Mouse (Mus musculus) cerebellum, adult 18-20 months (tissue): ENCODE results near the gene Itga9.

Experiments
- DNase-seq, 2 experiments: peaks; one replicate each; pipeline ENCODE4 v3.0.0; 2021

The Itga9 gene

DNA sequence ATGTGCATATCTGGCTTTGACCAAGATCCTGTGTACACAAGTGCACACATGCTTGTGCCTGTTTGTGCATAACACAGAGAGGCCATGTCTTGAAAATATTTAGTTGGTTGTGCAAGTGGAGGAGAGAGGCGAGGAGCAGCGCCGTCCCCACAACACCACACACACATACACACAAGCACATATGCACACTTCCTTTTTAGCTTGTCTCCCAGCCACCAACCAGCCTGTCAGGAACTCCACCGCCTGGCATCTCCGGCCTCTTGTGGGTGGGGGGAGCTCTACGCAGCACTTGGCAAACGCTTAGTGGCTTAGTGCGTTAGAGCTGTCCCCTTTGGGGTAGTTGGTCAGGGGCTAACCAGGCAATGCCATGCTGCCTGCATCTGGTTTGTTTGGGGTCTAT lies 321.0 kb downstream of the Itga9 start:
- DNase-seq: peak in 1 of 2 experiments; percentile 16

- no peak for DNase-seq
These were observed 321.5 kb downstream of the Itga9 start for GRCm38 (mm10) chr9:118928007-118928406.

GRCm38 (mm10) chr9:118928656-118929055 lies 322.2 kb downstream of the Itga9 start:
- DNase-seq: no peak

GRCm38 (mm10) chr9:118930611-118931010 lies 324.1 kb downstream of the Itga9 start:
- DNase-seq: no peak

- no peak for DNase-seq
These were observed 327.3 kb downstream of the Itga9 start for GRCm38 (mm10) chr9:118933800-118934199.

DNA sequence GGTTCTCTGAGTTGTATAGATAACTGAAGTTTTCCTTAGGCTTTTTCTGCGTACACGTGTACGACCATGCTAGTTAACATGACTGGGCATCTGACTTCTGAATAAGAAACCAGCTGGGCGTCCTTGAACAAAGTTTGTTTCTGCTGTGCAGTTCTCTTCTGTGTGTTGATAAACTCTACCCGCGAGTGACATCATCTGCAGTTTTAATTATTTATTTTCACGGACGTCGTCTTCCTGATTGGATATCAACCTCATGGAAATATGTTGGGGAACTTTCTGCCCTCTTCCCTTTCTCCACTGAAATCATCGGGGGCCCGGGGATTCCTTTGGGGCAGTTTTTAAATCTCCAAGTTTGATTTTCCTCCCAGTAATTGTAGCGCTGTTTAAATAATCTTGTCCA lies 327.8 kb downstream of the Itga9 start:
- DNase-seq: no peak

DNA sequence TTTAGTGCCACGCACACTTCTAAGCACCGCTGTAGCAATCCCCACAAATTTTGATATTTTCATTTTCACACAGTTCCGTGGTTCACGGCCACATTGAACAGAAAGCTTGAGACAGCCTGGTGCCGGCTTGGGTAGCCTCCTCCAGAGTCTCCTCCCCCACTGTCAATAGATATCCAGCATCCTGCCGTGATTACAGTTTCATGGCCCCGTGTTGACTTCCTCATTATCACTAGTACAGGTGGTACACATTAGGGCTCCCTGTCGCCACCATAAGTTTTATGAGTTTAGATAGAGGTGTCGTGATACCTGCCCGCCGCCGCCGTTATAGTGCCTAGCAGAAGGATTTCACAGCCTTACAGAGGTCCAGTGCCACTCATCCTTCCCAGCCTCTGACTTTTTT lies 328.6 kb downstream of the Itga9 start:
- DNase-seq: no peak

- no peak for DNase-seq
These were observed 329.6 kb downstream of the Itga9 start for GRCm38 (mm10) chr9:118936071-118936470.

GRCm38 (mm10) chr9:118937515-118937914 lies 331.0 kb downstream of the Itga9 start:
- DNase-seq: no peak

- no peak for DNase-seq
These were observed 332.9 kb downstream of the Itga9 start for GRCm38 (mm10) chr9:118939410-118939809.

GRCm38 (mm10) chr9:118939831-118940230 lies 333.3 kb downstream of the Itga9 start:
- no peak for DNase-seq

- no peak for DNase-seq
These were observed 334.2 kb downstream of the Itga9 start for GRCm38 (mm10) chr9:118940591-118941207.

- DNase-seq: no peak
These were observed 335.5 kb downstream of the Itga9 start for GRCm38 (mm10) chr9:118942030-118942429.

- no peak for DNase-seq
These were observed 337.5 kb downstream of the Itga9 start for GRCm38 (mm10) chr9:118943941-118944340.

DNA sequence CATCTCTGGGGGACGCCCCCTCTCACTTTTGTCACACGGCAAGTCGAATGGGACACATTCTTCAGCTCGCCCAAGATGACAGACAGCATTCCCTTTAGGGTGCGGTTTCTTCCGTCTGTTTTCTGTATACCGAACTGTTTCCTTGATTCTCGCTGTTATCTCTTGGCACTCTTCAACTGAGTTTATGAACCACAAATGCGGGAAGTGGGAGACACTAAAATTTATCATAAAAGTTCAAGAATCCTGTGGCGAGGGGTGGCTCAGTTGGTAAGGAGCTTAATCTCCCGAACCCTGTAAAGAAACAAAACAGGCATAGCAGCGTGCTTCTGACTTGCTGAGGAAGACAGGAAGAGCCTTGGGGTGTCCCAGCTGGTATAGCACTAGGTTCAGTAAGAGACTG lies 337.9 kb downstream of the Itga9 start:
- DNase-seq: no peak

- DNase-seq: no peak
These were observed 342.0 kb downstream of the Itga9 start for GRCm38 (mm10) chr9:118948486-118948885.

DNA sequence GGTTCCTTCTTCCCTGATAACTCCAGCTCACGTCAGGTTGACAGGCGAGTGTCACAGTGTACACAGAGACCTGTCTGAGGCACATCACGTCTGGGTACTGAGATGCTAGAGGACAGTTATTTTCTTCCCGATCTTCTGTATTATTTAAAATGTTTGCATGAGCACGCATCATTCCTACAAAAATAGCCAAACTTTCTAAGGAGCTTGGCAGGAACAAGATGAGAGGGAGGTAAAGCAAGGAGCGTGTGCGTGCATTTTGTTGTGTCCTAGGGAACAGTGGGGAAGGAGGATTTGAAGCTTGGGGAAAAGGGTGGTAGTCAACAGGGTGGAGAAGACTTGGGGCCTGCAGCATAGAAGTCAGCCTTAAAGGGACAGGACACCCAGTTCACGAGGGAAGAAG lies 342.6 kb downstream of the Itga9 start:
- DNase-seq: no peak

DNA sequence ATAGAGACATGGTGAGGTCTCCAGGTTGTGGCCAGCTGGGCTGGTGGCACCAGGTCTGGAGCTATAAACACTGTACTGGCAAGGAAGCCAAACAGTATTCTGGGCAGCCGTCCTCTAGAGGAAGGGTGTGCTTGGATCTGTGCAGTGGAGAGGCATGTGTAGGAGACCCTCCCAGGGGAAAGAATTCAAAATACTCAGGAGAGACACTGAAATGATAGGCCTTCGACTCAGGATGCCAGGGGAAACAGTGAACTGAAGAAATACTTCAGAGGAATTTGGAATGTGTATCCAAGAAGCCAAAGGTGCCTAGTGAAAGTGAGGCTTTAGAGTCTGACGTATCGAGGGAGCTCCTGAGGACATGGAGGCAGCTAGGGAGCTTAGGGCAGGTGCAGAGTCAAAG lies 343.2 kb downstream of the Itga9 start:
- DNase-seq: no peak

DNA sequence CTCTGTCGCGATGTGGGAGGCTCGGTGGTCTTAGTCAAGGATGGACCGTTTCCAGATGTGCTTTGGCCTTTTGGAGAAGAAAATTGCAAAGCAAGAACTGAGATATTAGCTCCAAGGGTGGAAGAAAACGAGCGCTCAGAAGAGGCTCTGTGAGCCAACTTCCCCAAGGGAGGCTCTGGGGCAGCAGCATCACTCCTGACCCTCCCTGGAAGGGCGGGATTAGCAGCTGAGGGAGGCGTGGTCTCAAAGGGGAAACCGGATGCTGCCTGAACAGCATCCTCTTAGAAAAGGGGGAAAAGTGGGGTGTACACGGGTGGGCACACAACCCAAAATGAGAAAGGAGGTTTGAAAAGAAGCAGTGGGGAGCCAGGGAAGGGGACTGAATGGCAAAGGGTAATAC lies 343.6 kb downstream of the Itga9 start:
- no peak for DNase-seq
